Mouse (Mus musculus) C2C12 (cell line): ENCODE data around the gene Skap1. TPM values are rescaled to one million over a fixed set of nuclear protein-coding genes. Genes with fewer than 3 reads are reported as not detected.
A peak's percentile ranks its signal among the peaks of the same experiment; 100 is the strongest.
"Not testable (repeated sequence)": the region's sequence is repeated elsewhere in the genome, so short reads cannot be mapped to it uniquely, and the experiment has no call there.

Experiments used
- H3K27me3 ChIP-seq: one replicate; pipeline ENCODE4 v1.6.1; 2011; ENCODE audit not compliant: control insufficient read depth, insufficient read depth, insufficient read length
- H3K36me3 ChIP-seq: one replicate; pipeline ENCODE4 v1.6.1; 2011; ENCODE audit not compliant: control insufficient read depth, insufficient read depth
- H3K4me3 ChIP-seq: one replicate; pipeline ENCODE4 v1.5.1; 2011; ENCODE audit warnings: mild to moderate bottlenecking, control low read depth; ENCODE audit not compliant: poor library complexity, insufficient read depth, severe bottlenecking
- H3K79me2 ChIP-seq: one replicate; pipeline ENCODE4 v1.6.1; 2011; ENCODE audit not compliant: control insufficient read depth, insufficient read depth
- H3K79me3 ChIP-seq: one replicate; pipeline ENCODE4 v1.6.1; 2011; ENCODE audit warnings: low read depth, control low read depth
- H3ac ChIP-seq: one replicate; pipeline ENCODE3; 2011; ENCODE audit warnings: low read depth; ENCODE audit not compliant: control insufficient read depth, insufficient read length
- CEBPB ChIP-seq: IDR thresholded peaks from one replicate; pipeline ENCODE4 v1.6.1; 2011; ENCODE audit warnings: low read depth, mild to moderate bottlenecking, control low read depth, moderate library complexity
- CTCF ChIP-seq: IDR thresholded peaks from one replicate; pipeline ENCODE4 v1.5.1; 2011; ENCODE audit not compliant: control insufficient read depth, insufficient read depth, insufficient read length
- FOSL1 ChIP-seq: IDR thresholded peaks from one replicate; pipeline ENCODE4 v1.8.0; 2011; ENCODE audit warnings: mild to moderate bottlenecking, low read length; ENCODE audit not compliant: poor library complexity, insufficient read depth, severe bottlenecking
- MAX ChIP-seq: IDR thresholded peaks from one replicate; pipeline ENCODE4 v1.6.1; 2011; ENCODE audit warnings: mild to moderate bottlenecking, control low read depth
- MYOD1 ChIP-seq: IDR thresholded peaks from one replicate; pipeline ENCODE4 v1.6.1; 2011; ENCODE audit warnings: low read depth; ENCODE audit not compliant: control insufficient read depth, insufficient read length
- MYOG ChIP-seq: IDR thresholded peaks from one replicate; pipeline ENCODE4 v1.6.1; 2011; ENCODE audit not compliant: control insufficient read depth, insufficient read length; ENCODE audit errors: extremely low read depth
- USF1 ChIP-seq: IDR thresholded peaks from one replicate; pipeline ENCODE4 v1.6.1; 2011; ENCODE audit warnings: low read depth, mild to moderate bottlenecking, control low read depth, moderate library complexity
- polyA plus RNA-seq: library from polyadenylated mRNA; unstranded; fragments of >200 nt; fragmentation: generic; extraction: Trizol; gene quantifications from one replicate; pipeline ENCODE4 v1.2.1, GENCODE M21; 2012; ENCODE audit warnings: missing spikeins

The Skap1 gene
- polyA plus RNA-seq, 1 experiment, result 0.04 TPM

GRCm38 (mm10) chr11:96780306-96780705 lies 315.9 kb downstream of the Skap1 start:
- H3K4me3 ChIP-seq, result no peak overlapping the region
- no peaks in the 10 kb centered on the region for H3K27me3 ChIP-seq
- no peak overlapping the region for H3ac ChIP-seq
- H3K36me3 ChIP-seq, result no peaks in the 10 kb centered on the region
- H3K79me3 ChIP-seq, result peaks cover 12% of the 10 kb centered on the region
- peaks cover 19% of the 10 kb centered on the region for H3K79me2 ChIP-seq
- TF ChIP-seq MAX, result no peak
- no peak for TF ChIP-seq MYOG
- no peak for TF ChIP-seq MYOD1
- TF ChIP-seq FOSL1, result no peak
- TF ChIP-seq CTCF, result no peak
- TF ChIP-seq USF1, result no peak
- no peak for TF ChIP-seq CEBPB

GRCm38 (mm10) chr11:96781425-96781824 lies 317.0 kb downstream of the Skap1 start:
- Histone ChIP-seq H3ac (no peak overlapping the region), H3K4me3 (no peak overlapping the region), H3K27me3 (no peaks in the 10 kb centered on the region), H3K79me2 (peaks cover 8% of the 10 kb centered on the region), H3K36me3 (no peaks in the 10 kb centered on the region), H3K79me3 (peaks cover 5% of the 10 kb centered on the region)
- TF ChIP-seq CEBPB (no peak), USF1 (no peak), FOSL1 (no peak), MYOG (no peak), MYOD1 (no peak), MAX (no peak), CTCF (no peak)

GRCm38 (mm10) chr11:96784847-96785246 lies 320.5 kb downstream of the Skap1 start:
- peak; percentile 32 for TF ChIP-seq CTCF
- not testable (repeated sequence) for H3K27me3 ChIP-seq, H3K4me3 ChIP-seq, H3ac ChIP-seq, H3K36me3 ChIP-seq, H3K79me3 ChIP-seq
- peaks cover 14% of the 10 kb centered on the region for H3K79me2 ChIP-seq

- H3K36me3 ChIP-seq, result peaks cover 11% of the 10 kb centered on the region
- TF ChIP-seq MYOD1 (no peak), MYOG (no peak), CTCF (no peak), CEBPB (no peak), FOSL1 (no peak), MAX (no peak), USF1 (no peak)
- H3K79me2 ChIP-seq, result peaks cover 35% of the 10 kb centered on the region
- H3K4me3 ChIP-seq, result no peak overlapping the region
- H3ac ChIP-seq, result no peak overlapping the region
- H3K27me3 ChIP-seq, result no peaks in the 10 kb centered on the region
- H3K79me3 ChIP-seq, result peaks cover 26% of the 10 kb centered on the region
Measured at GRCm38 (mm10) chr11:96786731-96787450, 322.5 kb downstream of the Skap1 start.

GRCm38 (mm10) chr11:96788871-96789795 lies 324.7 kb downstream of the Skap1 start, which contains the start of gene Cbx1:
Cbx1 (plus strand) TSS chr11:96789127.
- H3K27me3 ChIP-seq, result no peaks in the 10 kb centered on the region
- peaks cover 57% of the 10 kb centered on the region for H3K79me2 ChIP-seq
- TF ChIP-seq CTCF, result no peak
- TF ChIP-seq CEBPB, result no peak
- TF ChIP-seq USF1, result no peak
- TF ChIP-seq MAX, result peak; percentile 21

GRCm38 (mm10) chr11:96789990-96790389 lies 325.6 kb downstream of the Skap1 start:
- Histone ChIP-seq H3K79me3 (peaks cover 44% of the 10 kb centered on the region), H3K4me3 (peak overlapping the region; percentile 84), H3K79me2 (peaks cover 66% of the 10 kb centered on the region), H3K27me3 (no peaks in the 10 kb centered on the region), H3K36me3 (peaks cover 20% of the 10 kb centered on the region), H3ac (peak overlapping the region; percentile 53)
- TF ChIP-seq CEBPB, result no peak
- TF ChIP-seq FOSL1, result no peak
- TF ChIP-seq MYOD1, result no peak
- TF ChIP-seq MYOG, result no peak
- TF ChIP-seq USF1, result no peak
- TF ChIP-seq CTCF, result no peak
- no peak for TF ChIP-seq MAX

More at GRCm38 (mm10) chr11:96788871-96789795, 324.7 kb downstream of the Skap1 start, which contains the start of gene Cbx1:
- H3K4me3 ChIP-seq, result peak within 1 kb of the TSS; percentile 84
- peaks cover 44% of the 10 kb centered on the region for H3K79me3 ChIP-seq
- peaks cover 20% of the 10 kb centered on the region for H3K36me3 ChIP-seq
- peak within 1 kb of the TSS; percentile 91 for H3ac ChIP-seq
